Mouse (Mus musculus) embryonic facial prominence, embryonic 13.5 days (tissue): Measurements from ENCODE around the gene Rhox1. TPM values are rescaled to one million over a fixed set of nuclear protein-coding genes. Genes with fewer than 3 reads are reported as not detected.
"Not testable (repeated sequence)": the region's sequence is repeated elsewhere in the genome, so short reads cannot be mapped to it uniquely, and the experiment has no call there.

ENCODE experiments used
- ATAC-seq: fragments of 200-750 bp; cut with Nextera tagmentation; 2 replicates; pipeline ENCODE4 v1.8.0; 2017; ENCODE audit warnings: low read depth; ENCODE audit not compliant: insufficient number of reproducible peaks, insufficient read depth, low FRiP score, low TSS enrichment
- H3K27ac ChIP-seq: fragments of 300-500 bp; sonication (generic); 2 replicates; pipeline ENCODE4 v1.5.1; 2015; ENCODE audit warnings: moderate library complexity, mild to moderate bottlenecking, inconsistent platforms
- H3K27me3 ChIP-seq: fragments of 300-500 bp; sonication (generic); 2 replicates; pipeline ENCODE4 v1.6.1; 2015; ENCODE audit warnings: mild to moderate bottlenecking, inconsistent platforms
- H3K36me3 ChIP-seq: fragments of 300-500 bp; sonication (generic); 2 replicates; pipeline ENCODE4 v1.6.1; 2015; ENCODE audit warnings: mild to moderate bottlenecking, inconsistent platforms
- H3K4me1 ChIP-seq: fragments of 300-500 bp; sonication (generic); 2 replicates; pipeline ENCODE4 v1.6.1; 2015; ENCODE audit warnings: inconsistent platforms
- H3K4me2 ChIP-seq: fragments of 300-500 bp; sonication (generic); 2 replicates; pipeline ENCODE4 v1.6.1; 2015; ENCODE audit warnings: moderate library complexity, mild to moderate bottlenecking, inconsistent platforms
- H3K4me3 ChIP-seq: fragments of 300-500 bp; sonication (generic); 2 replicates; pipeline ENCODE4 v1.5.1; 2015; ENCODE audit warnings: mild to moderate bottlenecking, inconsistent platforms
- H3K9ac ChIP-seq: fragments of 300-500 bp; sonication (generic); 2 replicates; pipeline ENCODE4 v1.6.1; 2015; ENCODE audit warnings: mild to moderate bottlenecking, inconsistent platforms
- H3K9me3 ChIP-seq: fragments of 300-500 bp; sonication (generic); 2 replicates; pipeline ENCODE4 v1.6.1; 2016; ENCODE audit warnings: inconsistent platforms
- whole genome bisulfite sequencing: fragments of 180-500 bp; shearing (Covaris S2); methylation state at CpG from one replicate; pipeline ENCODE4 v1.1.7; 2015; ENCODE audit warnings: mixed read lengths; 5-methylcytosine and 5-hydroxymethylcytosine counted together
- polyA plus RNA-seq: library from polyadenylated mRNA; unstranded; fragments of >200 nt; fragmentation: Nextera tagmentation; extraction: Ambion mirVana; gene quantifications from 2 replicates; pipeline ENCODE4 v1.2.1, GENCODE M21; 2015

The Rhox1 gene
- not detected in 2 replicates for polyA plus RNA-seq

DNA sequence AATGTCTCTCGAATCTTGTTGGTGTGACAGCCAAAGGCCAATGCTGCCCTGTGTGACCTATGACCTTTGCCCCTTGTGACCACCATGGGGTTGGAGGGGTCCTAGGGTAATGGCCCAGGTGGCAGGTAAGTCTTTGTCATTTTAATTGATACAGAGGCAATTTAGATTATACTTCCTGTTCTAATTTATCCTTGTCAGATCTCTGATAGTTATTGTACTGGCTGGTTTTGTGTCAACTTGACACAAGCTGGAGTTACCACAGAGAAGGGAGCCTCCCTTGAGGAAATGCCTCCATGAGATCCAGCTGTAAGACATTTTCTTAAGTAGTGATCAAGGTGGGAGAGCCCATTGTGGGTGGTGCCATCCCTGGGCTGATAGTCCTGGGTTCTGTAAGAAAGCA lies at the start of gene Rhox1:
Gene Rhox1, minus strand, starts transcription at position 101 of the 400 bp plus-strand sequence.
- not testable (repeated sequence) for H3K27ac ChIP-seq, ATAC-seq, H3K4me3 ChIP-seq, H3K27me3 ChIP-seq, H3K36me3 ChIP-seq, H3K4me2 ChIP-seq, H3K9me3 ChIP-seq, H3K9ac ChIP-seq, H3K4me1 ChIP-seq
- 45% methylated on average over 1 of the region's 1 CpGs for WGBS

GRCm38 (mm10) chrX:37265038-37265437 lies 43.0 kb upstream of the Rhox1 start, which contains the start of gene Rhox4a:
Gene Rhox4a (plus strand): TSS chrX:37265338.
- not testable (repeated sequence) for H3K4me1 ChIP-seq, ATAC-seq, H3K36me3 ChIP-seq, H3K27me3 ChIP-seq, H3K9me3 ChIP-seq, H3K4me2 ChIP-seq, H3K27ac ChIP-seq, H3K9ac ChIP-seq, H3K4me3 ChIP-seq
- WGBS: 93% methylated on average over 11 of the region's 19 CpGs

DNA sequence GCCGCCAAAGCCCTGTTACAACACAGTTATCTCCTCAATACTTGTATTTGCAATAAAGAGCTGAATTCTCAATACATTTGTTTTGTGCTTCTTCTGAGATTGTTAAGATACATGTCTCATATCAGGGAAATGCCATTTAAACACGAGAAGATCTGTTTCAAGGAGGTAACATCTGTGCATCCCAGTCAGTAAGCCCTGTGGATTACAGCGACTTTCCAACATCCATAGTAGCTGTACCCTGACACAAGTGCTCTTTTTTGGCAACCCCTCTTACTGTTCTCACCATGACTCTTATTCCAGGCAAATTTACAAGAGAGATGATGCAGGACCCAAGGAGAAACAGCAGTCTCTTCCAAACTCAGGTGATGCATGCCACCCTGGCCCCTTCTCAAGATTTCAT lies 27.6 kb upstream of the Rhox1 start, which contains the start of gene Rhox3a:
Gene Rhox3a, plus strand, starts transcription at position 301 of the 400 bp plus-strand sequence.
- not testable (repeated sequence) for H3K9me3 ChIP-seq, H3K9ac ChIP-seq, H3K4me1 ChIP-seq, H3K36me3 ChIP-seq, ATAC-seq, H3K27ac ChIP-seq, H3K4me3 ChIP-seq, H3K27me3 ChIP-seq, H3K4me2 ChIP-seq
- 82% methylated on average over 1 of the region's 3 CpGs for WGBS

- not testable (repeated sequence) for H3K4me1 ChIP-seq, H3K4me2 ChIP-seq, H3K27ac ChIP-seq, ATAC-seq, H3K9me3 ChIP-seq, H3K27me3 ChIP-seq, H3K36me3 ChIP-seq, H3K9ac ChIP-seq, H3K4me3 ChIP-seq
- 100% methylated on average over 2 of the region's 9 CpGs for WGBS
Observed at GRCm38 (mm10) chrX:37244676-37245075, 22.6 kb upstream of the Rhox1 start, which contains the start of gene Rhox2a. Gene Rhox2a (plus strand): TSS chrX:37244976.

DNA sequence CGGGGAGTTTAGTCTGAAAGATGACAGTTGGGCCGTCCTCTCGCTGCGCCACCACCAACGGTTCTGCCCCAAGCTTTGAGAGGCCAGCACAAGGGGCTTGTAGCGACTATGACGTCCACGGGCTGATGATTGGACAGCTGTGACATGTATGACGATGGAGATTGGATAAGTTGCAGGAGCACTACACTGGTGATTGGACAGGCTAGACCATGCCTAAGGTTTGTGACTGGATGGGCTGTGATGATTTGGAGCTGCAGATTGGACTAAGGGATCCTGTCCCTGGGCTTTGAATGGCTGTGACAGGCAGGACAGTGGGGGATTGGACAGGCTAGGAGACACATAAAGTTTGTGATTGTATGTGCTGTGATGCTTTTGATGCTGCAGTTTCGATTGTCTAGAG lies 11.1 kb downstream of the Rhox1 start, which contains the start of gene Gm9:
Gene Gm9, minus strand, starts transcription at position 101 of the 400 bp plus-strand sequence.
- Histone ChIP-seq H3K27me3 (no peaks in the 10 kb centered on the region), H3K9ac (no peak within 1 kb of the TSS), H3K4me1 (no peaks in the 10 kb centered on the region), H3K36me3 (no peaks in the 10 kb centered on the region), H3K9me3 (no peaks in the 10 kb centered on the region), H3K4me2 (no peak within 1 kb of the TSS), H3K4me3 (no peak within 1 kb of the TSS), H3K27ac (no peak within 1 kb of the TSS)
- 83% methylated on average over 10 of the region's 10 CpGs for WGBS
- no peak for ATAC-seq

- no peak for ATAC-seq
- Histone ChIP-seq H3K9ac (no peak overlapping the region), H3K27me3 (no peaks in the 10 kb centered on the region), H3K4me2 (no peak overlapping the region), H3K4me3 (no peak overlapping the region), H3K27ac (no peak overlapping the region), H3K36me3 (no peaks in the 10 kb centered on the region), H3K9me3 (no peaks in the 10 kb centered on the region), H3K4me1 (no peaks in the 10 kb centered on the region)
- 66% methylated on average over 8 of the region's 8 CpGs for WGBS
Observed at GRCm38 (mm10) chrX:37198676-37199075, 23.4 kb downstream of the Rhox1 start.

DNA sequence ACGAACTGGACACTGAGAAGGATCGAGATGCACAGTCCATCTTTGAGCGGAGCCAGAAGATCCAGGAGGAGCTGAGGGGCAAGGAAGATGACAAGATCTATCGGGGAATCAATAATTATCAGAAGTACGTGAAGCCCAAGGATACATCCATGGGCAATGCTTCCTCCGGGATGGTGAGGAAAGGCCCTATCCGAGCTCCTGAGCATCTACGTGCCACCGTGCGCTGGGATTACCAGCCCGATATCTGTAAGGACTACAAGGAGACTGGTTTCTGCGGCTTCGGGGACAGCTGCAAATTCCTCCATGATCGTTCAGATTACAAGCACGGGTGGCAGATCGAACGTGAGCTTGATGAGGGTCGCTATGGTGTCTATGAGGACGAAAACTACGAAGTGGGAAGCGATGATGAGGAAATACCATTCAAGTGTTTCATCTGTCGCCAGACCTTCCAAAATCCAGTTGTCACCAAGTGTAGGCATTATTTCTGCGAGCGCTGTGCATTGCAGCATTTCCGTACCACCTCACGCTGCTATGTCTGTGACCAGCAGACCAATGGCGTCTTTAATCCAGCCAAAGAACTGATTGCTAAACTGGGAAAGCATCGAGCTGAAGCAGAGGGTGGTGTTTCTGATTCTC lies 30.2 kb downstream of the Rhox1 start:
- Histone ChIP-seq H3K4me2 (peak overlapping the region; percentile 62), H3K27ac (no peak overlapping the region), H3K27me3 (no peaks in the 10 kb centered on the region), H3K9me3 (no peaks in the 10 kb centered on the region), H3K4me3 (peak overlapping the region; percentile 55), H3K4me1 (peaks cover 7% of the 10 kb centered on the region; the same call in 1 of the 2 replicates), H3K9ac (peak overlapping the region; percentile 72), H3K36me3 (no peaks in the 10 kb centered on the region)
- WGBS: 33% methylated on average over 28 of the region's 28 CpGs
- no peak for ATAC-seq

- H3K9me3 ChIP-seq: no peaks in the 10 kb centered on the region
- H3K27ac ChIP-seq: peak within 1 kb of the TSS; percentile 68
- H3K9ac ChIP-seq: peak within 1 kb of the TSS; percentile 72
- ATAC-seq: peak; percentile 78
- H3K36me3 ChIP-seq: no peaks in the 10 kb centered on the region
- H3K4me2 ChIP-seq: peak within 1 kb of the TSS; percentile 62
- H3K27me3 ChIP-seq: no peaks in the 10 kb centered on the region
- 25% methylated on average over 63 of the region's 63 CpGs for WGBS
- H3K4me3 ChIP-seq: peak within 1 kb of the TSS; percentile 55
- peaks cover 7% of the 10 kb centered on the region; the same call in 1 of the 2 replicates for H3K4me1 ChIP-seq
Observed at GRCm38 (mm10) chrX:37191105-37191743, 30.8 kb downstream of the Rhox1 start, which contains the start of the genes Ndufa1 and Rnf113a1. Gene Ndufa1 (minus strand): TSS chrX:37191163. Gene Rnf113a1 (plus strand): TSS chrX:37191245.

DNA sequence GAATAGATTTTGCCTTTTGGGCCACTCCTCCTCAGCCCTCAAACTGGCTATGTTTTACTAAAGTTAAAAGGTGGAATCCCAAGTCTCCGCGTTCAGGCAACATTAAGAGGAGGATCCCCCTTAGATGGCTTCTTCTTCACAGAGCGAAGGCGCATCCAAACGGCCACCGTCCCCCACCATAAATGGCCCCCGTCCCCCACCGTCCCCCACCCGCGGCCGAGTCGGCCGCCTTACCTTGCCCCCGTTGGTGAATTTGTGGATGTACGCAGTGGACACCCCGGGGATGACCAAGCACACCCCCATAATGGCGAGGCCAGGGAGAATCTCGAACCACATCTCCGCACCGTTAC lies 31.3 kb downstream of the Rhox1 start:
- Histone ChIP-seq H3K4me3 (peak overlapping the region; percentile 55), H3K27me3 (no peaks in the 10 kb centered on the region), H3K4me2 (peak overlapping the region; percentile 62), H3K4me1 (peaks cover 7% of the 10 kb centered on the region; the same call in 1 of the 2 replicates), H3K9me3 (no peaks in the 10 kb centered on the region), H3K27ac (peak overlapping the region; percentile 68; the same call in 1 of the 2 replicates), H3K36me3 (no peaks in the 10 kb centered on the region), H3K9ac (peak overlapping the region; percentile 72)
- 32% methylated on average over 20 of the region's 20 CpGs for WGBS
- peak; percentile 10; the same call in 1 of the 2 replicates for ATAC-seq

GRCm38 (mm10) chrX:37184401-37184800 lies 37.7 kb downstream of the Rhox1 start:
- ATAC-seq: not testable (repeated sequence)

DNA sequence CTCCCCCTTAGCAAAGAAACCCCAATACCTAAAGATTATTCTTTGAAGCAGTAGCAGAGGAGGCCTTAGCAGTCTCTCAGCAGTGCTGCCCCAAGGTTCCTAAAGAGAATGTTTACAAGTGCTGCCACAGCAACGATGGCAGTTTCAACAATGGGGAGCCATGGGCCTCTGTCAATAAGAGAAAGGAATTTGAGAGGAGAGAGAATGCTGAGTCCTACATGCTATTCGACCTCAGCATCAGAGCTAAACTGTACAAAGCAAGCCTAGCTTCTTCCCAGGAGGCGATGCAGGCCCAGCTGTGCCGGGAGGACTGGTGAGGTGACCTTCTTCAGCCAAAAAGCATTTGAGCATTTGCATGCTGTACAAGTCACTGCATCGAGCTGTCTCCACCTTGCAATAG lies 53.3 kb downstream of the Rhox1 start, which contains the start of gene Akap14:
Gene Akap14, minus strand, starts transcription at position 101 of the 400 bp plus-strand sequence.
- ATAC-seq: no peak

More at GRCm38 (mm10) chrX:37184401-37184800, 37.7 kb downstream of the Rhox1 start:
- WGBS: 59% methylated on average over 8 of the region's 8 CpGs
- H3K4me1 ChIP-seq, H3K36me3 ChIP-seq, H3K9ac ChIP-seq, H3K4me2 ChIP-seq, H3K27me3 ChIP-seq, H3K4me3 ChIP-seq, H3K9me3 ChIP-seq, H3K27ac ChIP-seq: not testable (repeated sequence)

More for the DNA sequence above, 53.3 kb downstream of the Rhox1 start, which contains the start of gene Akap14:
- Histone ChIP-seq H3K27me3 (no peaks in the 10 kb centered on the region), H3K9me3 (no peaks in the 10 kb centered on the region), H3K4me2 (no peak within 1 kb of the TSS), H3K4me3 (no peak within 1 kb of the TSS), H3K27ac (no peak within 1 kb of the TSS), H3K9ac (no peak within 1 kb of the TSS), H3K36me3 (no peaks in the 10 kb centered on the region), H3K4me1 (no peaks in the 10 kb centered on the region)
- WGBS: 57% methylated on average over 5 of the region's 5 CpGs
